Mouse (Mus musculus) right cerebral cortex, postnatal 36 days (tissue): ENCODE measurements around the gene Pex11g.

ENCODE experiments used
- DNase-seq, 2 experiments: peaks; one replicate each; pipeline ENCODE4 v3.0.0; 2022; ENCODE audit warnings: low spot score in 2 of 2, mixed read lengths in 1 of 2

Gene Pex11g

DNA sequence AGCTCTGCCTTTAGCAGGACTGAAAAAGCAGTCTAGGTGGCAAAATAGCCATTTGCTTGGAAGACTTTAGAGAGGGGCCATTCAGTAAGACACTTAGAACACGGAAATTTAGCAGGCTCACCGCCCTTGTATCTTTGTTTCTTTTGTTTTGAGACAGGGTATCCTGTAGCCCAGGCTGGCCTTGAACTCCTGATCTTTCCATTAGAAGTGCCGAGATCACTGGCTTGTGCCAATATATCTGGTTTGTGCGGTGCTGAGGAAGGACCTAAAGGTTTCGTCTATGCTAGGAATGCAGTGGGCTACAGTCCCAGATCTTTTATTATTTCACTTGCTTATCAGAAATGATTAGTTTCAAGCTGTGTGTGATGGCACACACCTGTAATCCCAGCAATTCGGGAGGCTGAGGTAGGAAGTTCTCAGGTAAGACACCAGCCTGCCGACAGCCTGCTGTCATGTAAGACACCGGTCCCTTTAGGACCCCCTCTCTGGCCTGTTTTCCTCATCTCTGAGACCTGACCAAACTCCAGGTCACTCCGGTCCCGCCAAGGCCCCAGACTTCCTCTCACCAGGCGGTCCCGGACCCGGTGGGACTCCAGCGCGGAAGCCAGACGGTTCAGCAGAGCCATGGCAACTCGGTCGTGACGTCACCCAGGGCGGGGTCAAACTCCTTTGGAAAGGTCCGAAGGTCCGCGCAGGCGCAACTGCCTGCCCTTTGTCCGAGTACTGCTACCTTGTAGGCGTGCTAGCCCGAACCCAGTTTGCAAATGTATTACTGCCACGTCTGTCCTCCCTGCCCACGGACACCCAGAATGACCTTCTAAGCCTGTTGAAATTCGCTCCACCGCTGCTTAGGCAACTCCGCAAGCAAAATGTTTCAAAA lies at the start of gene Pex11g:
Gene Pex11g, minus strand, starts transcription at position 675 of the 880 bp plus-strand sequence.
- DNase-seq = peak; percentile 79 to 85

DNA sequence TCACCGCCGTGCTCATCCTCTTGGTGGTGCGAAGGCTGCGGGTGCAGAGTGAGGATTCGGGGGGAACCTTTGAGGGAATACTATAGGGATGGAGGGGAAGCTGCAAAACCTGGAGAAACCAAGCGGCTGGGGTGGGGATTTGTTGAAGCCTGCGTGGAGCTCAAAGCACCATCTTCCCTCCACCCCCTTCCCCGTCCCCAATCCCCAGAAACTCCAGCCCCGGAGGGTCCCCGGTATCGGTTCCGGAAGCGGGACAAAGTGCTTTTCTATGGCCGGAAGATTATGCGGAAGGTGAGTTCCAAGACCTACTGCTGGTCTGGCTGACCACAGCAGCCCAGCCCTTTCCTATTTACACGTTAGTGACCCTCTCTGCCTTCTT lies 49.6 kb upstream of the Pex11g start:
- no peak for DNase-seq

DNA sequence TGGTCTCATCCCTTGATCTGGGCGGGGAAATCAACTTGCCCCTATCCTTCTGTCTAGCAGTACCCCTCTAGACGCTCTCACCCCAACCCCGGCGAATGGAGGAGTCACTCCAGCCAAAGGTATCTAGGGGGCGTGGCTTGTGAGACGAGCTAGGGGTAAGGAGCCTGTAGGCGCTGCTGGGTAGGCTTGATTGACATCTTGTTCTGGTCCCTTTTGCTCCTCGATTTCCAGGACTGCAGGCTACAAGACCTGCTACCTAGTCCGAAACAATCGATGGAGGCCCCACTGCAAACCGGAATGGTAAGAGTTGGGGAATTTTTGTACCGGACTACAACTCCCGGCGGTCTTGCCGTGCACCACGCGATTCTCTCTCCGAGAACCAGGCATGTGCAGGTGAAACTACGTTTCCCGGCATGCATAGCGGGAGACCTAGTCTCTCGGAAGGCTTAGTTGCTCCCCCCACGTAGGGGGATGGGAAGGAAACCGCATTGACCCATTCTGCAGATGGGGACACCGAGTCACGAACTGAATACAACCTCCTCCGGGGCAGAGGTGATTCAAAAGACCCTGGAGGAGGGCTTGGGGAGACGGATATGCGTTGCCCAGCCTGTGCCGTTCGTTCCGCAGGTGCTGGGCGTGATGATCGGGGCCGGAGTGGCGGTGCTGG lies 49.1 kb upstream of the Pex11g start:
- peak; percentile 94 to 96 for DNase-seq

DNA sequence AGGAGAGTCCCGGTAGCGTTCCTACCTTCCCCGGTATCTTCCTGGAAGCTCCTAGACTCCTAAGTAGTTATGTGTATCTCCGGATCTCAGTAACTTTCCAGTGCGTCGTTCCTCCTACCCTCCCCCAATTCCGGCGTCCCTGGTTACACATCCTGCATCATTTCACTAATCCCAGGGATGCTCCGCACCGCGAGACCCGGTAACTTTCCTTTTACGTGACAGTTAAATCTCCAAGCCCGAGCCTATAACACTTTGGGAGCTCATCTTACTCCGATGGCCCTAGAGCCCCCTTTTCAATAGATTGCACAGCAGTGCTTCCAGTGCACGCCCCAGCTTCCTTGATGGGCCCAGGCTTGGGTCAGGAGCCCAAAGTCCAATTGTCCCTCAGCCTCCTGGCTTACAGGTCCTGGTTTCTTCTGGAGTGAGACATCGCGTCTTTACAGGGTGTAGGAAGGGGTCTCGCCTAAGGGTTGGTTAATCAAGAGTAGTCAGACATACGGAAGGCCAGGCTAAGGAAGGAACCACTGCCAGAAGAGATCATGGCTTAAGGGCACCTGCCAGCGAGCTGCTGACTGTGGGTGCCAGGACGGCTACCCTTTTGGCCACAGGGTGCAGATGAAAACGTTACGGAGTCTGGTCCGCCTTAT lies 48.4 kb upstream of the Pex11g start:
- peak; percentile 50 to 64 for DNase-seq

DNA sequence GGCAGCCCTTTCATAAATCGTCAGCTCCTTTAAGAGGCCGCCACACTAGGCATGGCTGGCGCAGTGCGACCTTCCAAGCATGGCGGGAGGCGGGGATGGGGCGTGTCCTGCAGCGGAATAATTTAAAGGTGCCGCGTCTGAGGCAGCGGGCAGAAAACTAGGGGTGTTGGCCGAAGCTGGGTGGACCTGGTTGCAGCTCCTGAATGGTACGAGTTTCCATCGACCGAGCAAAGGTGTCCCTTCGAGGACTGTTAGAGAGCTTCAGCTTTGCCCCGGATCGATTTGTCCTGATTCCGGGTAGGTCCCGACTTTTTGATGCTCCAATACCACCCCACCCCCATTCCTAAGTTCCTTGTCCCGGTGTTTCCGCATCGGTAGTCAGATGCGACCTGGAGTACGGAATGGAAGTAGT lies 47.8 kb upstream of the Pex11g start, which contains the start of gene Pnpla6:
Gene Pnpla6, plus strand, starts transcription at position 125 of the 412 bp plus-strand sequence.
- peak; percentile 89 to 91 for DNase-seq

DNA sequence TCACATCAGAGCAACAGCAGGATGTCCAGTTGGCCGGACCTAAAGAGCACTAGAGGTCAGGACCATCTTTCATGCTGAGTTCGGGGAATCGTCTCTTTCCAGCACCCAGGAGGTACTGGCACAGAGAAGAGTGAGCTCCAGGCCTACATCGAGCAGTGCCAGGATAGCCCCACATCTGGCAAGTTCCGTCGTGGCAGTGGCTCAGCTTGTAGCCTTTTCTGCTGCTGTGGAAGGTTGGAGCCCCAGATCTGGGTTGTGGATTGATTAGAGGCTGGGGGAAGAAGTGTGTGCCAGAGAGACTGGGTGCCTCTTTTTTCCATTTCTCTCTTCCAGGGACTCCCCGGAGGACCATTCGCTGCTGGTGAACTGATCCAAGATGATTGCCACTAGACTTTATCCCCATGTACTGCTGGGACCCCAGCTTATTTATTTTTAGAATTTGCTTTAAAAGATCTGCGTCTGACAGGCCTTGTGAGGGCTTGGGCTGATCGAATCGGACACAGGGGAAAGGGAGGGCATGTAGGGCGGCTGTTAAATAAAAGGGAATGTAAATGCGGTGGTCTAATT lies 47.3 kb upstream of the Pex11g start:
- no peak for DNase-seq

DNA sequence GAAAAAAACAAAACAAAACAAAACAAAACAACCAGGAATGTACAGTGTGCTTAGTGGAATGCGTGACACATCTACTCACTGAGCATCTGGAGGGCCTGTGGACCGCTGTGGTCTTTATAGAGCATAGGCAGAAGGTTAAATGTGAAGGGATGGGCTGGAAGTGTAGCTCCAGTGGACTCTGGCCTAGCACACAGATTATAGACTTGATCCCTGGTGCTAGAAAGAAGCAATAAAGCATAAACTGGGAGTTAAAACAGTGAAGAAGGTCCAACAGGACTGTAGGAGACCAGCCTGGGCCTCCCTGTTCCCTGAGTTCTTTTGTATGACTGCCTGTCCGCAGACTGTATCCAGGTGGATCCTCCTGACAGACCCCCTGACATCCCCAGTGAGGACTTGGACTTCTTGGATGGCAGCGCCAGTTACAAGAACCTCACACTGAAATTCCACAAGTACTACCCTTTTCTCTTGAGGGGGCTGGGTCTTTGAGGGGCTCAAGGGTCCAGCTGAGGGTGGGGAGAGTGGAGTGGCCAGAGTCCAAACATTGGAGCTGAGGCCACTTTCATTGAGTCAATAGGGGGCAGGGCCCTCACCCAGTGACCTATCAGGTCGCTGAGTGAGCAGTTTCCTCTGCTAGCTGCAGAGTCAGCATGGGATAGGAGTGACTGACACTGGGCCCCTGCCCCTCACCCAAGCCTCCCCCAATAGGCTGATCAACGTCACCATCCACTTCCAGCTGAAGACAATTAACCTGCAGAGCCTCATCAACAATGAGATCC lies 40.7 kb upstream of the Pex11g start:
- no peak for DNase-seq

DNA sequence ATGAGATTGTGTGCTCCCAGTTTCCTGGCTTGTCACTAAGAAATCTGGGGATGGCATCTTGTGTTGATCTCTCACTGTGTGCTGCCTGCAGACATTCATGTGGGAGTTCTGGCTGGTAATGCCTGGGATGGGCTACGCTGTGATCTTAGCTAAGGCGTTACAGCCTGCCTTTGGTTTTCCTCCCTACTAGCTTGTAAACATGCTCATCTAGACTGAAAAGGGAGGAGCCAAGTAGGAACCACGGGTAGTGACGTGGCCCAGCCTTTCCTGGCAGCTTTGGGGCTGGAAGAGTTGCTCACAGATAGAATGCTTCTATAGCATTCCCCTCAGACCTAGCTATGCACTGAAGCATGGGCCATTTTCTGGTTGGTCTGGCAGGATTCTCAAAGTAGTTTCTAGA lies 34.7 kb upstream of the Pex11g start:
- no peak for DNase-seq

DNA sequence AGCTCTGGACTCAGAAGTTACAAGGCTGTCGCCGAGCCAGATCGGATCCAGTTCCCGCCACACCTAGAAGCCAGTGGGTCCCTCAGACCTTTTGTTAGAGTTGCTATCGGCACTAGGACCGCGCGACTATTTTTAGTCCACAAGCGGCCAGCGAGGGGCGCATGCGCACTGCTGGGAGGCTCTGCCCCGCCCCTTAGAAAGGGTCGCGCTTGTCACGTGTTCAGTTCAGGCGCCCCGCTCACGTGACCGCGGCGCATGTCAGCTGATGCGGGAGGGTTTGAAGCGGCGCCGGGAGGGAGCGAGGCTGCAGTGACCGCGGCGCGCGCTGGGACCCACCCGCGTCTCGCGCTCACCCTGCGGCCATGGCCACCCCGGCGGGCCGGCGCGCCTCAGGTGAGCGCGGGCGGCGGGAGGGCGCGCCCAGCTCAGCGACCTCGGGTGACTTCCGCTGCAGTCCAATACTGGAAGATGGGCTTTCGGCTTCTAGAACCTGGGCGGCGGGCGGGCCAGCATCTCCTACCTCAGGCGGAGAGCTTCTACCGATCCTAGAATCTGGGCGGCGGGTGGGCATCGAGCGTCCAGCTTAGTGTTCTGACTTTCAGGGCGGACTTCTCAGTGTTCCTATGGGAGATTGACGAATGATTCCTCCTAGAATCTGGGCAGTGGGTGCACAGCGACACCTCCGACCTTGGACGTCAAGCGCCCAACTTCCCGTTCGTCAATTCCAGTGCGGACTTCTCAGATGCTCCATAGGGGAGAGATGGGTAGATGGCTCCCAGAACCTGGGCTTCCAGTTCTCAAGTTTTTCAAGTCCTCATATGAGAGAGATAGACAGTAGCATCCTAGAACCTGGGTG lies 33.0 kb upstream of the Pex11g start, which contains the start of gene Mcoln1:
Gene Mcoln1, plus strand, starts transcription at position 223 of the 856 bp plus-strand sequence.
- peak; percentile 97 for DNase-seq

DNA sequence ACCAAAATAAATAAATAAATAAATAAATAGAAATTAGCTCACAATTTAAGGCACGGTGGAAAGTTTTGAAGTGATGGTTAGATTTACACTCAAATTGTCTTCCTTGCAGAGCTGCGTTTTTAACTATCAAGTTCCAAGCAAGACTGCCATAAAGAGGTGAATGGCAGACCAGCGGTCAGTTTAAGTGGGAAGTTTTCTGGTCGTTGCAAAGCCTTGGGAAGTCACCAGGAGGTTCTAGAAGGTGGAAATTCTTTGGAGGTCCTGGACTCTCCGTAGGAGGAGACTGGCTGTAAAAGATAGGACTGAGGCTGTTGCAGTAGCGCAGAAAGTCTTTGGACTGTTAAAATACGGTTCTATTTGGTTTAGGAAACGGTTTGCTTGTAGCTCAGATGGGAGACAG lies 32.3 kb upstream of the Pex11g start:
- DNase-seq = no peak

DNA sequence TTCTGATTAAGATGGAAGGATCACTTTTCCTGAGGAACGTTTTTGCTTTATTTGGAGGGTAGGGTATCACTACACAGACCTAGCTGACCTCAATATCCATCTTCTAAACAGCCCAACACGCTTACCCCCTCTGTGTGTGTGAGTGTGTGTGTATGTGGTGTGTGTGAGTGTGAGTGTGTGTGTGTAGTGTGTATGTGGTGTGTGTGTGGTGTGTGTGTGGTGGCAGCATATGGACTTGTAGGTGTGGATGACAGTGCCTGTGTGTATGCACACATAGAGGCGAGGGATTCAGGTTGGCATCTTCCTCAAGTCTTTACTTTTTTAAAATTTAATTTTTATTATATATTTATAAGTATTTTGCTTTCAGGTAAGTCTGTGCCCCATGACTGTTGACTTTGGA lies 31.1 kb upstream of the Pex11g start:
- no peak for DNase-seq

DNA sequence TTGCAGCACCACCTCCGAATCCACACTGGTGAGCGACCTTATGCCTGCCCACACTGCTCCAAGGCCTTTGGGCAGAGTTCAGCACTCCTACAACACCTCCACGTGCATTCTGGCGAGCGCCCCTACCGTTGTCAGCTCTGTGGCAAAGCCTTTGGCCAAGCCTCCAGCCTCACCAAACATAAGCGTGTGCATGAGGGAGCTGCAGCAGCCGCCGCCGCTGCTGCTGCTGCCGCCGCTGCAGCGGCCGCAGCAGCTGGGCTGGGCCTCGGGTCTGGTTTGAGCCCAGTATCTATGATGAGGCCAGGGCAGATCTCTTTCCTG lies 28.9 kb upstream of the Pex11g start:
- no peak for DNase-seq

DNA sequence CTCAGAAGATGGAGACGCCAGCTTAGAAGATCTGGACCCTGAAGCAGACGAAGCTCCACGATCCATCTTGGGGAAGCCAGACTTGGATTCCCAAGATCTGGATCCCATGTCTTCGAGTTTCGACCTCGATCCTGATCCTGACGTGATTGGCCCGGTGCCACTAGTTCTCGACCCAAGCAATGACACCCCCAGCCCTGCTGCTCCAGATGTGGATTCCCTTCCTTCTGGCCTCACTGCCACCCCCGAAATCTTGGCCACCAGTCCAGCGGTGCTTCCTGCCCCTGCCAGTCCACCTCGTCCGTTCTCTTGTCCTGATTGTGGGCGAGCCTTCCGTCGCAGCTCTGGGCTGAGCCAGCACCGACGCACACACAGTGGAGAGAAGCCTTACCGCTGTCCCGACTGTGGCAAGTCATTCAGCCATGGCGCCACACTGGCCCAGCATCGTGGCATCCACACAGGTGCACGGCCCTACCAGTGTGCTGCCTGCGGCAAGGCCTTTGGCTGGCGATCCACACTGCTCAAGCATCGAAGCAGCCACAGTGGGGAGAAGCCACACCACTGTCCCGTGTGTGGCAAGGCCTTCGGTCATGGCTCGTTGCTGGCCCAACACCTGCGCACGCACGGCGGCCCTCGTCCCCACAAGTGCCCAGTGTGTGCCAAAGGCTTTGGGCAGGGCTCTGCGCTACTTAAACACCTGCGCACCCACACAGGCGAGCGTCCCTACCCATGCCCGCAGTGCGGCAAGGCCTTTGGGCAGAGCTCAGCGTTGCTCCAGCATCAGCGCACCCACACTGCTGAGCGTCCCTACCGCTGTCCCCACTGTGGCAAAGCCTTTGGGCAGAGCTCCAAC lies 28.3 kb upstream of the Pex11g start:
- no peak for DNase-seq

DNA sequence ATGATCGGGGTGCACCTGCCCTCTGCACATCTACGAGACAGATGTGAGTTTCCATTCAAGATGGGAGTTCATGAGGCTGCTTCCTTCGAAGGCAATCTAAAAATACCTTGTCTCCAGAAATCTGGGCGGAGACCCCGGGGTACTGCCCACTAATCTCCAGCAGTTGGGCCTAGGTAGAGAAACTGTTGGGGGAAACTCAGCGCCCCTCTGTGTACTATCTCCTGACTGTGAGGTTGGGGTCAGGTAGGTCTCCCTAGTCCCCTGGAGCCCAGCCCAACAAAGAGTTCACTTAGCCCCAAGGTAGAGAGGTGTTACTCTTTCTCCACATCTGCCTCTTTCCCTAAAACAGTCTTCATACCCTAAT lies 26.3 kb upstream of the Pex11g start:
- no peak for DNase-seq

DNA sequence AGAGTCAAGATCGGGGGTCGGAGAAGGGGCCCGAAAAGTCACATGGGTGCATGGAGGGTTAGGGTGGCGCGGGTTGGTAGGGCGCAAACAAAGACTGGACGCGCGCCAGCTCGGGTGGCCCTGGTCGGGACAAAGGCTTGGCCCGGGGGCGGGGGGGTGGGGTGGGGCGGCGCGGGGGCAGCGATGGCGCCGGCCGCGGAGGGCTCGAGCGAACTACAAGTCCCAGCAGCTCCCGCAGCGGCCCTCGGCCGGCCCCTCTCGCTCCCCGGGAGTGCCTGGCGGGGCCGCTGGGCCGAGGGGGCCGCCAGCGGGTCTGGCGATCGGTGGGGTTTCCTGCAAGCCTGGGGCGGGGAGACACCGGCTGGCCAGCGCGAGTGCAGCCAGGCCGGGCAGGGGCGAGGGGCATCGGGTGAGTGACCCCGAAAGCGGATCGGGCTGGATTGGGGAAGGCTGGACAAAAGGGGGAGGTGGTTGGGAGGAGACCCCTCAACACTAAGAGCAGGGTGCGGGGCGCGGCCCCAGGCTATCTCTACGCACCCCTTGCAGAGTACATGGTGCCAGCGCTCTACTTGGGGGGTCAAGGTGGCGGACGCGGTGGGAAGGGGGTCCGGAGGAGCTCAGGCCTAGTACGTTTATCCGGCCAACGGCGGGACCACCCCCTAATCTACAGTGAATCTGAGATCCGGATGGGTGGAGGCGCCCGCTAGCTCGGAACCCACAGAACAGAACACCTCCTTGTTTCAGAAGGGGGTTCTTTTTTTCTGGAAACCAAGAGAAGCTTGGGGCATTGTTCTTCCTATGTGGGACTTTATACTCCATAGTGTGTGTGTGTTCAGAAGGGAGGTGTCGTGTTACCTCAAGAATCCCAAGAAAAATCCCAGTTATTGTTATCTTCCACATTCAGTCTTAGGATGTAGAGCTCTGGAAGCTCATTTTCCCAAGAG lies 25.7 kb upstream of the Pex11g start, which contains the start of gene Zfp358:
Gene Zfp358, plus strand, starts transcription at position 238 of the 944 bp plus-strand sequence.
- DNase-seq = peak; percentile 51

DNA sequence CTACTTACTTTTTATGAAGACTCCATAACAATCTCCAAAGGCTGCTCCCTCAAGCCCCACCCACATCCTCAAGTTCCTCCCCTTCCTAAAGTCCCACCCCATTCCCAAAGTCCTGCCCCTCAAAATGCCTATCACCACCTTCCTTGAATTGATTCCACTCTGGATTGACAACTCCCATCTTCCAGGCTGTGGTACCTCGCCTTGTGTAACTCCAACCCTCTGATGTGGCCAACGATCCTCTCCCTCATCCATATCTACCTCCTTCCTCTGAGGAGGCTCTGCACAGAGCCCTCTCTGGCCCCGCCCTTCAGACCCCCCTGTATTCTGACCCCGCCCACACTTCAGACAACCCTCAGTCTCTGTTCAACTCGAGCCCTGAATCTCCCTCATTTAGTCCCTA lies 17.7 kb upstream of the Pex11g start:
- no peak for DNase-seq

DNA sequence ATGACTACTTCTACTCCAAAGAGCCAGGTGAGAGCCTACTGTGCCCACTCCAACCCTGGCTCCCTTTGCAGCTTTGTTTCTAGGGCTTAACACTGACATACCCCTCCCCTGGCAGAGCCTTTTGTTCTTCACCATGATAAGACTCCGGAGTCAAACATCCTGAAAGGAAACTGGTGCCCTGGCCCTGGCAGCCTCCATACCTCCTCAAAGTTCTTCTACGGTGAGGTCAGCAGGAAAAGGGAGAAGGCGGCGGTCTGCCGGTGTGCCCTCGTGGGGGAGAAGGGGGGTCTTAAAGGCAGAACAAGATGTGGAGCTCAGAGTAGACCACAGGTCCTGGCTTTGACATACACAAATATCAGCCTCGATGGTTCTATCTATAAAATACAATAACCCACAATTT lies 16.1 kb upstream of the Pex11g start:
- no peak for DNase-seq

DNA sequence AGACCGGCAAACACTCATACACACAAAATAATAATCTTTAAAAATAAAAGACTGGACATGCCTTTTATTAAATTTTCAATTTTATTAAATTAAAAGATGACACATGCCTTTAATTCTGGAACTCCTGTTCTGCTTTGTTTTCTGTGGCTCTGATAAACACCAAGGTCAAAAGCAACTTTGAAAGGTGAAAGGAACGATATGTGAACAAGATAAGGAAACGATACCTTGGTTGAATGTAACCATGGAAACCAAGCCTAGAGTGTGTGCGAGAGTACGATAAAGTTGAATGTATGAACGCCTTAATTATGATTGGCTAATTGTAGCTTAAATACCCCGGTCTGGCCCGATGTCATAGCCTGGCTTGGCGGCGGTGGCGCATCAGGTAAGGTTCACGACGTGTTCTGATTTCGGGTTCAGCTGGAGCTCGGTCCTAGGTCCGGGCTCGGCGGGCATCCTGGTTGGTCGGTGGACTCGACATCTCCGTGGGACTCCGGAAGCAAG lies 14.8 kb upstream of the Pex11g start:
- DNase-seq = no peak
